Mouse (Mus musculus) hindbrain, embryonic 13.5 days (tissue): ENCODE data around the gene Trappc3. TPM values are rescaled to one million over a fixed set of nuclear protein-coding genes. Genes with fewer than 3 reads are reported as not detected.
A peak's percentile ranks its signal among the peaks of the same experiment; 100 is the strongest.

Experiments used
- ATAC-seq: fragments of 200-750 bp; cut with Nextera tagmentation; 2 replicates; pipeline ENCODE4 v1.8.0; 2017; ENCODE audit warnings: moderate TSS enrichment; ENCODE audit not compliant: low FRiP score
- H3K27ac ChIP-seq: fragments of 300-500 bp; sonication (generic); 2 replicates; pipeline ENCODE4 v1.5.1; 2015; ENCODE audit warnings: inconsistent platforms, mild to moderate bottlenecking, moderate library complexity
- H3K27me3 ChIP-seq: fragments of 300-500 bp; sonication (generic); 2 replicates; pipeline ENCODE4 v1.6.1; 2015; ENCODE audit warnings: mild to moderate bottlenecking, inconsistent platforms
- H3K36me3 ChIP-seq: fragments of 300-500 bp; sonication (generic); 2 replicates; pipeline ENCODE4 v1.6.1; 2015; ENCODE audit warnings: mild to moderate bottlenecking, inconsistent platforms
- H3K4me1 ChIP-seq: fragments of 300-500 bp; sonication (generic); replicated peaks from 2 replicates; pipeline ENCODE4 v1.6.1; 2015; ENCODE audit warnings: inconsistent platforms
- H3K4me2 ChIP-seq: fragments of 300-500 bp; sonication (generic); 2 replicates; pipeline ENCODE4 v1.6.1; 2015; ENCODE audit warnings: inconsistent platforms, mild to moderate bottlenecking, moderate library complexity
- H3K4me3 ChIP-seq: fragments of 300-500 bp; sonication (generic); 2 replicates; pipeline ENCODE4 v1.5.1; 2015; ENCODE audit warnings: mild to moderate bottlenecking, inconsistent platforms
- H3K9ac ChIP-seq: fragments of 300-500 bp; sonication (generic); 2 replicates; pipeline ENCODE4 v1.6.1; 2015; ENCODE audit warnings: mild to moderate bottlenecking, inconsistent platforms
- H3K9me3 ChIP-seq: fragments of 300-500 bp; sonication (generic); 2 replicates; pipeline ENCODE4 v1.6.1; 2016; ENCODE audit warnings: inconsistent platforms
- WGBS: fragments of 180-500 bp; shearing (Covaris S2); methylation state at CpG from one replicate; pipeline ENCODE4 v1.1.7; 2015; 5-methylcytosine and 5-hydroxymethylcytosine counted together
- polyA plus RNA-seq: library from polyadenylated mRNA; unstranded; fragments of >200 nt; fragmentation: Nextera tagmentation; extraction: Ambion mirVana; gene quantifications from 2 replicates; pipeline ENCODE4 v1.2.1, GENCODE M21; 2015

The Trappc3 gene
- polyA plus RNA-seq, 1 experiment from 2014 or later = 160 TPM

GRCm38 (mm10) chr4:126269292-126269691 lies 7.2 kb downstream of the Trappc3 start:
- Histone ChIP-seq H3K4me3 (no peak overlapping the region), H3K27me3 (no peaks in the 10 kb centered on the region), H3K27ac (no peak overlapping the region), H3K9ac (no peak overlapping the region), H3K9me3 (no peaks in the 10 kb centered on the region), H3K4me1 (0 out of 2 replicates have a peak, but pooled peaks cover 13% of the 10 kb centered on the region), H3K36me3 (peaks cover 23% of the 10 kb centered on the region), H3K4me2 (no peak overlapping the region)
- WGBS = 79% methylated on average over 3 of the region's 3 CpGs
- ATAC-seq = no peak

- Histone ChIP-seq H3K27ac (no peak overlapping the region), H3K36me3 (peaks cover 40% of the 10 kb centered on the region)
- 79% methylated on average over 13 of the region's 13 CpGs for WGBS
These were observed 11.6 kb downstream of the Trappc3 start for GRCm38 (mm10) chr4:126273753-126274152.

GRCm38 (mm10) chr4:126275081-126275480 lies 13.0 kb downstream of the Trappc3 start:
- 88% methylated on average over 4 of the region's 4 CpGs for WGBS
- ATAC-seq = no peak
- Histone ChIP-seq H3K9me3 (no peaks in the 10 kb centered on the region), H3K4me2 (no peak overlapping the region), H3K4me3 (no peak overlapping the region), H3K4me1 (peaks cover 12% of the 10 kb centered on the region; the same call in 1 of the 2 replicates), H3K9ac (no peak overlapping the region), H3K27ac (no peak overlapping the region), H3K36me3 (peaks cover 40% of the 10 kb centered on the region), H3K27me3 (no peaks in the 10 kb centered on the region)

More at GRCm38 (mm10) chr4:126273753-126274152, 11.6 kb downstream of the Trappc3 start:
- H3K4me2 ChIP-seq = no peak overlapping the region
- H3K27me3 ChIP-seq = no peaks in the 10 kb centered on the region
- no peaks in the 10 kb centered on the region for H3K9me3 ChIP-seq
- ATAC-seq = no peak
- no peak overlapping the region for H3K9ac ChIP-seq
- H3K4me3 ChIP-seq = no peak overlapping the region
- peaks cover 12% of the 10 kb centered on the region; the same call in 1 of the 2 replicates for H3K4me1 ChIP-seq

GRCm38 (mm10) chr4:126275681-126276131 lies 13.6 kb downstream of the Trappc3 start:
- Histone ChIP-seq H3K4me2 (no peak overlapping the region), H3K36me3 (peaks cover 40% of the 10 kb centered on the region), H3K27ac (no peak overlapping the region), H3K9me3 (no peaks in the 10 kb centered on the region), H3K4me3 (no peak overlapping the region), H3K27me3 (no peaks in the 10 kb centered on the region), H3K4me1 (peaks cover 12% of the 10 kb centered on the region; the same call in 1 of the 2 replicates), H3K9ac (no peak overlapping the region)
- WGBS = 88% methylated on average over 13 of the region's 13 CpGs
- ATAC-seq = no peak

- Histone ChIP-seq H3K9me3 (no peaks in the 10 kb centered on the region), H3K9ac (no peak overlapping the region), H3K4me2 (0 out of 2 replicates have a peak overlapping the region, but pooled peaks have one; percentile 9), H3K27ac (no peak overlapping the region), H3K27me3 (0 out of 2 replicates have a peak, but pooled peaks cover under 1% of the 10 kb centered on the region), H3K36me3 (peaks cover 30% of the 10 kb centered on the region), H3K4me1 (peaks cover 12% of the 10 kb centered on the region; the same call in 1 of the 2 replicates), H3K4me3 (no peak overlapping the region)
- 7% methylated on average over 13 of the region's 13 CpGs for WGBS
- ATAC-seq = peak; percentile 61; the same call in 1 of the 2 replicates
These were observed 15.9 kb downstream of the Trappc3 start for GRCm38 (mm10) chr4:126277906-126278564.

- ATAC-seq = 0 out of 2 replicates have a peak, but pooled peaks have one; percentile 13
- peaks cover 6% of the 10 kb centered on the region; the same call in 1 of the 2 replicates for H3K27me3 ChIP-seq
- H3K9me3 ChIP-seq = no peaks in the 10 kb centered on the region
- 48% methylated on average over 9 of the region's 9 CpGs for WGBS
- H3K4me3 ChIP-seq = no peak overlapping the region
- H3K9ac ChIP-seq = no peak overlapping the region
- no peak overlapping the region for H3K4me2 ChIP-seq
- peaks cover 24% of the 10 kb centered on the region for H3K36me3 ChIP-seq
- no peak overlapping the region for H3K27ac ChIP-seq
- peaks cover 12% of the 10 kb centered on the region; the same call in 1 of the 2 replicates for H3K4me1 ChIP-seq
These were observed 16.4 kb downstream of the Trappc3 start for GRCm38 (mm10) chr4:126278565-126278915.

GRCm38 (mm10) chr4:126278961-126279360 lies 16.8 kb downstream of the Trappc3 start:
- WGBS = 57% methylated on average over 9 of the region's 9 CpGs
- Histone ChIP-seq H3K9ac (no peak overlapping the region; the same call in 1 of the 2 replicates), H3K9me3 (no peaks in the 10 kb centered on the region), H3K4me1 (peaks cover 12% of the 10 kb centered on the region; the same call in 1 of the 2 replicates), H3K27me3 (peaks cover 10% of the 10 kb centered on the region), H3K4me2 (no peak overlapping the region), H3K36me3 (peaks cover 20% of the 10 kb centered on the region), H3K4me3 (no peak overlapping the region), H3K27ac (no peak overlapping the region)
- no peak for ATAC-seq

GRCm38 (mm10) chr4:126281706-126282105 lies 19.6 kb downstream of the Trappc3 start:
- no peak for ATAC-seq
- Histone ChIP-seq H3K36me3 (no peaks in the 10 kb centered on the region), H3K9me3 (no peaks in the 10 kb centered on the region), H3K27ac (no peak overlapping the region), H3K9ac (no peak overlapping the region), H3K4me1 (peaks cover 18% of the 10 kb centered on the region), H3K4me3 (no peak overlapping the region), H3K27me3 (peaks cover 34% of the 10 kb centered on the region), H3K4me2 (no peak overlapping the region)
- WGBS = 70% methylated on average over 9 of the region's 9 CpGs

- no peak for ATAC-seq
- H3K9me3 ChIP-seq = no peaks in the 10 kb centered on the region
- WGBS = 91% methylated on average over 8 of the region's 8 CpGs
- peaks cover 52% of the 10 kb centered on the region for H3K27me3 ChIP-seq
- no peak overlapping the region for H3K4me3 ChIP-seq
- H3K27ac ChIP-seq = no peak overlapping the region
- no peak overlapping the region for H3K4me2 ChIP-seq
- no peaks in the 10 kb centered on the region for H3K36me3 ChIP-seq
- no peak overlapping the region for H3K9ac ChIP-seq
- peaks cover 23% of the 10 kb centered on the region for H3K4me1 ChIP-seq
These were observed 21.5 kb downstream of the Trappc3 start for GRCm38 (mm10) chr4:126283582-126283981.

- Histone ChIP-seq H3K4me1 (peaks cover 22% of the 10 kb centered on the region), H3K9ac (peak within 1 kb of the TSS; percentile 61), H3K36me3 (no peaks in the 10 kb centered on the region), H3K4me2 (peak within 1 kb of the TSS; percentile 52), H3K4me3 (peak within 1 kb of the TSS; percentile 35), H3K9me3 (no peaks in the 10 kb centered on the region), H3K27me3 (peaks cover 78% of the 10 kb centered on the region), H3K27ac (no peak within 1 kb of the TSS)
- 2% methylated on average over 28 of the region's 42 CpGs for WGBS
- no peak for ATAC-seq
These were observed 24.4 kb downstream of the Trappc3 start, which contains the start of gene Col8a2 for GRCm38 (mm10) chr4:126286492-126286891. Gene Col8a2, plus strand, starts transcription at chr4:126286793.

GRCm38 (mm10) chr4:126287302-126287995 lies 25.3 kb downstream of the Trappc3 start:
- 0 out of 2 replicates have a peak overlapping the region, but pooled peaks have one; percentile 8 for H3K4me2 ChIP-seq

GRCm38 (mm10) chr4:126288085-126288666 lies 26.1 kb downstream of the Trappc3 start:
- Histone ChIP-seq H3K4me1 (peaks cover 22% of the 10 kb centered on the region), H3K4me3 (peak overlapping the region; percentile 2; the same call in 1 of the 2 replicates), H3K27me3 (peaks cover 75% of the 10 kb centered on the region), H3K27ac (no peak overlapping the region), H3K36me3 (no peaks in the 10 kb centered on the region), H3K9me3 (no peaks in the 10 kb centered on the region), H3K9ac (0 out of 2 replicates have a peak overlapping the region, but pooled peaks have one; percentile 24), H3K4me2 (peak overlapping the region; percentile 10; the same call in 1 of the 2 replicates)
- 37% methylated on average over 17 of the region's 17 CpGs for WGBS
- ATAC-seq = no peak

More at GRCm38 (mm10) chr4:126287302-126287995, 25.3 kb downstream of the Trappc3 start:
- Histone ChIP-seq H3K9ac (peak overlapping the region; percentile 24; the same call in 1 of the 2 replicates), H3K4me3 (peak overlapping the region; percentile 2; the same call in 1 of the 2 replicates), H3K27me3 (peaks cover 78% of the 10 kb centered on the region), H3K27ac (no peak overlapping the region), H3K36me3 (no peaks in the 10 kb centered on the region), H3K4me1 (peaks cover 22% of the 10 kb centered on the region), H3K9me3 (no peaks in the 10 kb centered on the region)
- no peak for ATAC-seq
- WGBS = 30% methylated on average over 11 of the region's 11 CpGs
